Mouse (Mus musculus): ENCODE results near the gene Ccdc87. TPM values are rescaled to one million over a fixed set of nuclear protein-coding genes. Genes with fewer than 3 reads are reported as not detected.
"Not testable (repeated sequence)": the region's sequence is repeated elsewhere in the genome, so short reads cannot be mapped to it uniquely, and the experiment has no call there.

The Ccdc87 gene
- polyA plus RNA-seq, 1 experiment from 2014 or later: 0.36 TPM

DNA sequence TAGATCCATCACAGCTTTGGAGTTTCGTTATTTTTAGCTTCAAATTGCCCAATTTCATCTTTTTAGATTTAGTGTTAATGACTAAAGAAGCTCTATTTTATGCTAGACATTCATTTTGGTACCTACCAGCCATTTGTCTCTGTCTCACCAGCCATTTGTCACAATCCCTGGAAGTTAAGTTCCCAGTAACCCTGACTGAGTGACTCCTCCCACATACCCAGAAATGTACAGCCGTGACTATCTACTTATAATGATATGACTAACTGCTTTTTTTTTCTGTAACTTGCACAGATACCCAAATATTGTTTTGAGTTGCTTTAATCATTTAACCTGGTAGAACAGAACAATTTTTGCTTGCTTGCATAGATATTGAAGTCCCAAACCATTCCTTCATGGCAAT is 6.7 kb downstream of the Ccdc87 start:
- Histone ChIP-seq H3K4me3 (replicated peaks) (no peak overlapping the region), H3K9ac (replicated peaks) (no peak overlapping the region), H3K9me3 (no peaks in the 10 kb centered on the region), H3K4me2 (replicated peaks) (no peak overlapping the region), H3K4me1 (replicated peaks) (no peaks in the 10 kb centered on the region), H3K27me3 (peaks cover 17% of the 10 kb centered on the region), H3K36me3 (no peaks in the 10 kb centered on the region), H3K27ac (no peak overlapping the region)
- no peak for ATAC-seq
- WGBS: 74% methylated on average over 2 of the region's 2 CpGs

DNA sequence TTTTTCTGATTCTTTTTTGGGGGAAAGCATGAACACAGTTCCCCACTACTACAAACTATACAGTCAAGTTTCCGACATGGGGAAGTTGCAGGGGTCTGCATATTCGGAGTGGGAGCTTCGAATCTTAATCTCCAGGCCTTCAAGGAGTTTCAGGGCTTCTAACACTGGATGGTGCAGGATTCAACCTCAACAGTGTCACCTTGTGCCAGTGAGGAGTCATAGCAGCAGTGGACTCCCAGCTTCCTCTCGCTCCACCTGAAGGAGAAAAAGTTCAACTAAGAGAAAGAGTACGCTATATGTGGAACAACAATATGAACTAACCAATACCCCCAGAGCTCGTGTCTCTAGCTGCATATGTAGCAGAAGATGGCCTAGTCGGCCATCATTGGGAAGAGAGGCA is 8.3 kb downstream of the Ccdc87 start:
- ATAC-seq: no peak
- H3K27ac ChIP-seq: no peak overlapping the region
- no peaks in the 10 kb centered on the region for H3K4me1 ChIP-seq (replicated peaks)
- no peaks in the 10 kb centered on the region for H3K36me3 ChIP-seq
- H3K27me3 ChIP-seq: 0 out of 2 replicates have a peak, but pooled peaks cover under 1% of the 10 kb centered on the region
- no peak overlapping the region for H3K4me3 ChIP-seq (replicated peaks)
- 35% methylated on average over 7 of the region's 7 CpGs for WGBS
- no peak overlapping the region for H3K4me2 ChIP-seq (replicated peaks)
- H3K9me3 ChIP-seq: no peaks in the 10 kb centered on the region
- no peak overlapping the region for H3K9ac ChIP-seq (replicated peaks)

DNA sequence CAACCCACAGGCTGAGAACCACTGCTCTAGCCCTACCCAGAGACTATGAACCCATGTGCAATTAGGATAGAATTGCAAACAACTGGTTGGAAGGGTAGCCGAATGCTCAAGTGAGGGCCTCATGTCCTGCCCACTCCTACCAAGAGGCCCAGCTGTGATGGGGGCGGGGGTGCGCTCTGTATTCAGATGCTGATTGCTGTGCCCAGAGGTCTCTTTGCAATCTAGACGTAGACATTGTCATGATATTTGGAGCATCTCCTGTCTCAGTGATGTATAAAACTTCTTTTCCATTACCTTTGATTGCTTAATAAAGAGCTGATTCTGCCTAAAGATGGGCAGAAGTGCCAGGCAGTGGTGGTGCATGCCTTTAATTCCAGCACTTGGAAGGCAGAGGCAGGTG is 10.6 kb downstream of the Ccdc87 start:
- ATAC-seq: no peak

DNA sequence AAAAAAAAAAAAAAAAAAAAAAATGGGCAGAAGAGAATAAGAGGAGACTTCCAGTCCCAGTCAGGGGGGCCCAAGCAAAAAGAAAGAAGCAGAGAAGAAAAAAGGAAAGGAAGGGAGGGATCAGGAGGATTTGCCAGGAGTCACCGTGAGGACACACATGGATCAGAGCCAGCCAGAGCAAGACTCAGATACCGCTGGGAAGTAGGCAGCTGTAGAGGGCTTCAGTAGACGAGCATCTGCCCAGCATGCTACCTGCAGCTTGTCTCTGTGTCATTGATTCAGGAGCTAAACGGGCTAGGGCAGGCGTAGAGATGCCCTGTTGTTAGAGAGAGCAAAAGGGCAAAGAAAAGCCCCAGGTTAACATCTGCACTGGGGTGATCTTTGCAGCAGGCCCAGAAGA is 11.1 kb downstream of the Ccdc87 start:
- no peak overlapping the region for H3K27ac ChIP-seq
- no peaks in the 10 kb centered on the region for H3K36me3 ChIP-seq
- no peak for ATAC-seq
- H3K9ac ChIP-seq (replicated peaks): no peak overlapping the region
- no peaks in the 10 kb centered on the region for H3K9me3 ChIP-seq
- H3K4me1 ChIP-seq (replicated peaks): peaks cover 5% of the 10 kb centered on the region
- H3K27me3 ChIP-seq: peaks cover 4% of the 10 kb centered on the region; the same call in 1 of the 2 replicates
- WGBS: 35% methylated on average over 5 of the region's 5 CpGs
- H3K4me3 ChIP-seq (replicated peaks): no peak overlapping the region
- no peak overlapping the region for H3K4me2 ChIP-seq (replicated peaks)

More for the DNA sequence above, 10.6 kb downstream of the Ccdc87 start:
- H3K4me2 ChIP-seq (replicated peaks): no peak overlapping the region
- peaks cover 4% of the 10 kb centered on the region; the same call in 1 of the 2 replicates for H3K27me3 ChIP-seq
- H3K9ac ChIP-seq (replicated peaks): no peak overlapping the region
- WGBS: 57% methylated on average over 4 of the region's 4 CpGs
- H3K9me3 ChIP-seq: no peaks in the 10 kb centered on the region
- H3K4me1 ChIP-seq (replicated peaks): peaks cover 5% of the 10 kb centered on the region
- H3K36me3 ChIP-seq: no peaks in the 10 kb centered on the region
- no peak overlapping the region for H3K27ac ChIP-seq
- no peak overlapping the region for H3K4me3 ChIP-seq (replicated peaks)

DNA sequence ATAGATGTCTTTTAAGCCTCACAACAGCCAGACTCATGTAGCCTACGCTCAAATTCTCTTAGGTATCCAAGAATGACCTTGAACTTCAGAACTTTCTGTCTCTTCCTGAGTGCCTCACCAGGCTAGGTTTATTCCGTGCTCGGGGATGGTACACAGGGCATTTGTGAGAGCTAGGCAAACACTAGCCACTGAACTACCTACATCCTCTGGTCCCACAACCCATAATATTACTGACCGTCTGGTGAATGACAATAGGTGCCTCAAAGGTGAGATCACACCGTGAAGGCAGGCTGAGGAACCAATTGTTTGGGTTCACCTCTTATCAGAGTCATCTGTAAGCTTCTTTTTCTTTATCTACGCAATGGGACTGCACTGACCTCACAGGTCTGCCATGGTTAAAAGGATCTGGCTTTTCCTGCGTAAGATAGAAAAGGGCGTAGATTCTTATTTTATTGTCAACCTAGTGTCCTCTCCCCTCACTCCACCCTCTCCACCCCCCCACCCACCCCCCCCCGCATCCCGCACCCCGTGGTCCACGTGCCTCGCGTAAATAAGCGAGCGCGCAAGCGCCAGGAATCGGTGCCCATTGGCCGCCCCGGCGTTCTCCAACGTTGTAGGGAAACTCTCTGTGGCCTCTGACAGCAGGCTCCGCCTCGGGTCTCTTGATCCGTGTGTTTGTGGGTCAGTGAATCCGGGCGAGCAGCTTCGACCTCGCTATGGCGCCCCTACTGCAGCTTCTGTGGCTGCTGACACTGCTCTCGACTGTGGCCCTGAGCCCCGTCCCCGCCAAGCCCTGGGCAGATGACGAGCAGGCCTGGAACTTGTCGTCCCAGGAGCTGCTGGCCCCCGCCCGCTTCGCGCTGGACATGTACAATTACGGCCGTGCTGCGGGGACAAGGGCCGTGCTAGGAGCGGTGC is 15.6 kb downstream of the Ccdc87 start, which contains the start of gene Ctsf:
TSS of gene Ctsf (plus strand) at position 579 of the 918 bp plus-strand sequence.
- peak within 1 kb of the TSS; percentile 81 for H3K9ac ChIP-seq (replicated peaks)
- H3K4me1 ChIP-seq (replicated peaks): peaks cover 17% of the 10 kb centered on the region
- peak; percentile 94 for ATAC-seq
- H3K27ac ChIP-seq: peak within 1 kb of the TSS; percentile 45; the same call in 1 of the 2 replicates
- H3K9me3 ChIP-seq: no peaks in the 10 kb centered on the region
- H3K27me3 ChIP-seq: peaks cover 12% of the 10 kb centered on the region; the same call in 1 of the 2 replicates
- H3K36me3 ChIP-seq: peaks cover 12% of the 10 kb centered on the region
- H3K4me2 ChIP-seq (replicated peaks): peak within 1 kb of the TSS; percentile 97
- 4% methylated on average over 45 of the region's 45 CpGs for WGBS
- H3K4me3 ChIP-seq (replicated peaks): peak within 1 kb of the TSS; percentile 69

DNA sequence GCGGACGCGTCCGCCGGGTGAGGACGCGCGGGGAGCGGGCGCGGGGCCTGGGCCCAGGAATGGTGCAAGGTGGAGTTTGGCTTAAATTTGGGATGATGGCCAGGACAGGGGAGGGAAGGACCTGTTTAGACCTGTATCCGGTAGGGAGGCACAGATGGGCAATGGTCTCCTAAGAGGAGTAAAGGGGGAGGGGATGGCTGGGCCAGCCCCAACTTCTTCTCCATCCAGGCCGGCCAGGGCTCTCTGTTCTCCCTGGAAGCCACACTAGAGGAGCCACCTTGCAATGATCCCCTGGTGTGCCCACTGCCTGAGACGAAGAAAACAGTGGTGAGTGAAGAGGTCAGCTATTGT is 16.3 kb downstream of the Ccdc87 start:
- Histone ChIP-seq H3K4me2 (replicated peaks) (peak overlapping the region; percentile 97), H3K27ac (peak overlapping the region; percentile 45; the same call in 1 of the 2 replicates), H3K9me3 (no peaks in the 10 kb centered on the region), H3K36me3 (peaks cover 18% of the 10 kb centered on the region), H3K9ac (replicated peaks) (peak overlapping the region; percentile 81), H3K4me1 (replicated peaks) (peaks cover 17% of the 10 kb centered on the region), H3K4me3 (replicated peaks) (peak overlapping the region; percentile 69), H3K27me3 (peaks cover 12% of the 10 kb centered on the region; the same call in 1 of the 2 replicates)
- 1% methylated on average over 14 of the region's 14 CpGs for WGBS
- no peak; the same call in none of the 2 replicates for ATAC-seq

DNA sequence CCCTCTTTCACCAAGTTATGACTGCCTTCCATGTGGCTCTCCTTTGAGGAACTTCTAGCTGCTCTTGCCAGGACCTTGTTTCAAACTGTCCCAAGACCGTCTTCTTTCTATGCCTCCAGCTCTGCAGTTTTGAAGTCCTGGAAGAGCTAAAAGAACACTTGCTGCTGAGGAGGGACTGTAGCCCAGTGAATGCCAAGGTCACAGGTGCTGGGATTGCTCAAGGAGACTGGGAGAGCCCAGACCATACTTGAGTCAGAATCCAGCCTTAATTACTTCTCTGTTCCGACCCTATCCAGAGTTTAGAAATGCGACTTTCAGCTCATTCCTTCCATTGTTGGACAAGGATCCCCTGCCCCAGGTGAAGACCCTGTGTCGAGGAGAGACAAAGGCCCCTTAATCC is 16.8 kb downstream of the Ccdc87 start:
- Histone ChIP-seq H3K4me2 (replicated peaks) (peak overlapping the region; percentile 97), H3K27me3 (peaks cover 12% of the 10 kb centered on the region; the same call in 1 of the 2 replicates), H3K4me1 (replicated peaks) (peaks cover 17% of the 10 kb centered on the region), H3K9ac (replicated peaks) (peak overlapping the region; percentile 81), H3K27ac (no peak overlapping the region), H3K9me3 (no peaks in the 10 kb centered on the region), H3K36me3 (peaks cover 23% of the 10 kb centered on the region), H3K4me3 (replicated peaks) (peak overlapping the region; percentile 69)
- no peak for ATAC-seq
- 40% methylated on average over 4 of the region's 4 CpGs for WGBS

DNA sequence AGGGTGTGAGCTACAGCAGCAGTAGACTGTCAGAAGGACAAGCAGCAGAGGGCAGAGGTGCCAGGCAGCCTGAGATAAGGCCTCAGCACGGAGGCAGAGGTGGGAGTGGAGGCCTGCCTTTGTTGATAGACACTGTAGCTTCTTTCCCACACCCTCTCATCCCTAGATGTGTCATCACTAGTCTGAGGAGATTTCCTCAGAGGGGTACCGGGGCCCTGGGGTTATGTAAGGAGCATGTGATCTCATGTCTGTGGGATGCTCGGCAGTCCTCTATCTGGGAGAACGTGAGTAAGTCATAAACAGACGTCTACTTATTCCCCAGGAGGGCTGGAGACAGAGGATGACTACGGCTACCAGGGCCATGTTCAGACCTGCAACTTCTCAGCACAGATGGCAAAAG is 19.9 kb downstream of the Ccdc87 start:
- ATAC-seq: no peak
- H3K27ac ChIP-seq: no peak overlapping the region
- H3K9me3 ChIP-seq: no peaks in the 10 kb centered on the region
- H3K4me3 ChIP-seq (replicated peaks): no peak overlapping the region
- 83% methylated on average over 6 of the region's 6 CpGs for WGBS
- peaks cover 27% of the 10 kb centered on the region for H3K36me3 ChIP-seq
- peaks cover 8% of the 10 kb centered on the region; the same call in 1 of the 2 replicates for H3K27me3 ChIP-seq
- peaks cover 17% of the 10 kb centered on the region for H3K4me1 ChIP-seq (replicated peaks)
- no peak overlapping the region for H3K4me2 ChIP-seq (replicated peaks)
- H3K9ac ChIP-seq (replicated peaks): no peak overlapping the region

DNA sequence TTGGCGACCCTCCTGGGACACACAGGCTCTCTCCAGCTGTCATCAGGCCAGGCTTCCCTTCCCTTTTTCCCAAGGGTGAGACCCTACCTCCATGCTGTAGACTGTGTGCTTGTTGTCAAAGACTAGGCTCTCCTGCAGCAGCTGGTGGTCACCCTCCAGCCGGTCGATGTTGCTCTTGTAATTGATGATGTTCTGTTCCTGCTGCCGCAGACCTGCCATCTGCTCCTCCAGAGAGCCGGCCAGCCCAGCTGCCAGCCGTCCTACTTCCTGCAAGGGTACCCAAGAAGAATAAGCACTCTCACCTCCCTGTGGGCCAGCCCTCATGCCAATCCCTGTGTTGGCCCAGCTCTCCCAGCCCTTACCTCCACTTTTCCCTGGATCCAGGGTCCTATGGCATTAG is 23.9 kb downstream of the Ccdc87 start:
- 82% methylated on average over 6 of the region's 6 CpGs for WGBS
- H3K27me3 ChIP-seq: peaks cover 15% of the 10 kb centered on the region; the same call in 1 of the 2 replicates
- H3K9me3 ChIP-seq: no peaks in the 10 kb centered on the region
- H3K4me1 ChIP-seq (replicated peaks): no peaks in the 10 kb centered on the region; the same call in 1 of the 2 replicates
- ATAC-seq: no peak
- no peak overlapping the region for H3K4me3 ChIP-seq (replicated peaks)
- H3K36me3 ChIP-seq: peaks cover 24% of the 10 kb centered on the region
- 0 out of 2 replicates have a peak overlapping the region, but pooled peaks have one; percentile 10 for H3K9ac ChIP-seq (replicated peaks)
- no peak overlapping the region for H3K27ac ChIP-seq
- H3K4me2 ChIP-seq (replicated peaks): no peak overlapping the region

DNA sequence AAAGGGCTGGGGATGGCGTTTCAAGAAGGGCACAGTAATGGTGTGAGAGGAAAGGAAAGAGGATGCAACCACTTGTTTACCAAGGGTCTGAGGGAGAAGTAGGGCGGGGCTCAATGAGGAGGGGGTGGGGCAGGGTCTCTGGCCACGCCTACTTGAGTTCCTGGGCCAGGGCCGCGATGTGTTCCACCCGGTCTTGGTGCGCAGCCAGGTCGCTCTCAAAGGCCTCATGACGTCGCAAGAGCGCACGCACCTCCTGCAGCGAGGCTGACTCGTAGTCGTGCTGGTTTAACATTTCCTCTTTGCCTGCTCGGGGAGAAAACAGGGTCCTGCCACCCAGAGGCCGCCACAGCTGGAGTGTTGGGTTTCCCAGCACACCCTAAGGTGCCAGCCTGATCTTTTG is 26.0 kb downstream of the Ccdc87 start:
- H3K27me3 ChIP-seq: peaks cover 15% of the 10 kb centered on the region; the same call in 1 of the 2 replicates
- H3K9me3 ChIP-seq: no peaks in the 10 kb centered on the region
- H3K4me3 ChIP-seq (replicated peaks): no peak overlapping the region
- H3K27ac ChIP-seq: no peak overlapping the region
- H3K4me1 ChIP-seq (replicated peaks): no peaks in the 10 kb centered on the region; the same call in 1 of the 2 replicates
- WGBS: 6% methylated on average over 17 of the region's 17 CpGs
- no peak for ATAC-seq
- H3K4me2 ChIP-seq (replicated peaks): peak overlapping the region; percentile 9; the same call in 1 of the 2 replicates
- peaks cover 11% of the 10 kb centered on the region for H3K36me3 ChIP-seq
- H3K9ac ChIP-seq (replicated peaks): no peak overlapping the region; the same call in 1 of the 2 replicates

DNA sequence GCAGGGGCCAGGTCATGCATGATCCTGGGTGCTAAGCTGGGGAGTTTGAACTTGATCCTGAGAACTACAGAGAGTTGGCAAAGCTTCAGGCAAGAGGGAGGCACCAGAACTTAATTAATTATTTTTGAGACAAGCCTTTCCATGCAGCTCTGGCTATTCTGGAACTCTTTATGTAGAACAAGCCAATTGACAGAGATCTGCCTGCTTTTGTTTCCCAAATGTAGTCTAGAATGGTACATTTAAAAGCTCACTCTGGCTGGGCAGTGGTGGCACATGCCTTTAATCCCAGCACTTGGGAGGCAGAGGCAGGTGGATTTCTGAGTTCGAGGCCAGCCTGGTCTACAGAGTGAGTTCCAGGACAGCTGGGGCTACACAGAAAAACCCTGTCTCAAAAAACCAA is 35.4 kb downstream of the Ccdc87 start:
- H3K27ac ChIP-seq; H3K27me3 ChIP-seq; H3K36me3 ChIP-seq; H3K4me2 ChIP-seq (replicated peaks); ATAC-seq; H3K9me3 ChIP-seq; H3K4me3 ChIP-seq (replicated peaks); H3K9ac ChIP-seq (replicated peaks): not testable (repeated sequence)
- H3K4me1 ChIP-seq (replicated peaks): peaks cover 14% of the 10 kb centered on the region
- 91% methylated on average over 1 of the region's 1 CpGs for WGBS

DNA sequence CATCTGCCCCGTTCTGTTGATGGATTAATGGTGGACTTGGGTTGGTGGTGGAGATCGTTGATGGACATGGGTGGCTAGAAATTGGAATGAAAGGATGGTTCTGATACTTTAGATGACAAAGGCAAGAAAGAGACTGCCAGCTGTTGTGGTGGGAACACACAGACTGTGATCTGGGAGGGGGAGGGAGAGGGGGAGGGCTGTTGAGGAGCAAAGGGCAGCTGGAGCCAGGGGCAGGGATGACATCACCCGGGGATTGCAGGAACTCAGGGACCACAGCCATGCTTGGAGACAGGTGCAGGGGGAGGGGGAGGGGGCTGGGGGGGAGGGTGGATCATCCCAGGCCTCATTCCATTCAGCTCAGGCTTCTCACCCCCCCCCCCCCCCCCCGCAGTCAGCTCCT is 37.1 kb downstream of the Ccdc87 start:
- no peak for ATAC-seq
- Histone ChIP-seq H3K4me3 (replicated peaks) (no peak overlapping the region), H3K36me3 (no peaks in the 10 kb centered on the region), H3K9me3 (no peaks in the 10 kb centered on the region), H3K4me1 (replicated peaks) (peaks cover 22% of the 10 kb centered on the region), H3K9ac (replicated peaks) (no peak overlapping the region), H3K27ac (no peak overlapping the region), H3K27me3 (peaks cover 10% of the 10 kb centered on the region; the same call in 1 of the 2 replicates), H3K4me2 (replicated peaks) (no peak overlapping the region)
- 66% methylated on average over 3 of the region's 4 CpGs for WGBS
